ENCODE assay signal across 8 mouse cellular contexts in genomic region chr8:85555181-85556145, GRCm38 (mm10). TPM values are rescaled to one million over a fixed set of nuclear protein-coding genes. Genes with fewer than 3 reads are reported as not detected.
A peak's percentile ranks its signal among the peaks of the same experiment; 100 is the strongest.
DNase-seq lines count a peak whose midpoint lies in the region; ATAC-seq and TF ChIP-seq lines count a peak whose summit lies in the region.

TSS of gene Dnaja2 (minus strand) at chr8:85555344.

- DNase-seq in 3T3-L1 (ENCODE audit: low read depth, low spot score): peak; percentile 76
- peak; percentile 93 for DNase-seq in adrenal gland, postnatal 36 days
- peak; percentile 94 to 98 for DNase-seq in heart, adult 2 months
- peak; percentile 82 to 85 for DNase-seq in kidney, adult 8-10 months
- DNase-seq in spleen, postnatal 36 days (ENCODE audit: low spot score in 2 of 2): peak; percentile 84 to 85

- H3K36me3 ChIP-seq in embryonic facial prominence, embryonic 13.5 days: peaks cover 20% of the 10 kb centered on the region
- H3K36me3 ChIP-seq in heart, adult 2 months (ENCODE audit: control insufficient read depth, insufficient read depth, low read length): peaks cover 43% of the 10 kb centered on the region
- peaks cover 26% of the 10 kb centered on the region for H3K36me3 ChIP-seq in limb, embryonic 13.5 days
- peaks cover 4% of the 10 kb centered on the region; the same call in 1 of the 2 replicates for H3K36me3 ChIP-seq in midbrain, embryonic 16.5 days (ENCODE audit: control insufficient read depth, insufficient read depth, low read length)

- peaks cover 7% of the 10 kb centered on the region for H3K4me1 ChIP-seq in embryonic facial prominence, embryonic 13.5 days
- peaks cover 6% of the 10 kb centered on the region for H3K4me1 ChIP-seq in heart, adult 2 months (ENCODE audit: control insufficient read depth, insufficient read depth, low read length)
- H3K4me1 ChIP-seq in limb, embryonic 13.5 days: peaks cover 5% of the 10 kb centered on the region; the same call in 1 of the 2 replicates
- peaks cover 22% of the 10 kb centered on the region for H3K4me1 ChIP-seq in midbrain, embryonic 16.5 days (ENCODE audit: control insufficient read depth, insufficient read depth, low read length)

- intact Hi-C loops in heart, adult 2 months (cut with DNase I): loop anchor here (5.0 to 10.0 kb wide), 2 partner anchors 37 to 481 kb away; partner anchors contain the start of gene Dhps

- peak within 1 kb of the TSS; percentile 93 for H3K4me3 ChIP-seq in embryonic facial prominence, embryonic 13.5 days
- peak within 1 kb of the TSS; percentile 77 for H3K4me3 ChIP-seq in heart, adult 2 months
- peak within 1 kb of the TSS; percentile 91 for H3K4me3 ChIP-seq in limb, embryonic 13.5 days
- peak within 1 kb of the TSS; percentile 96 for H3K4me3 ChIP-seq in midbrain, embryonic 16.5 days (ENCODE audit: low read depth, low read length)

- under 1% methylated on average over 74 of the region's 77 CpGs for WGBS in embryonic facial prominence, embryonic 13.5 days
- under 1% methylated on average over 72 of the region's 77 CpGs for WGBS in heart, adult 2 months
- under 1% methylated on average over 71 of the region's 77 CpGs for WGBS in limb, embryonic 13.5 days
- under 1% methylated on average over 55 of the region's 77 CpGs for WGBS in midbrain, embryonic 16.5 days

- peak within 1 kb of the TSS; percentile 96 for H3K9ac ChIP-seq in embryonic facial prominence, embryonic 13.5 days
- H3K9ac ChIP-seq in heart, adult 2 months (ENCODE audit: low read depth, low read length): peak within 1 kb of the TSS; percentile 100
- peak within 1 kb of the TSS; percentile 93 for H3K9ac ChIP-seq in limb, embryonic 13.5 days
- H3K9ac ChIP-seq in midbrain, embryonic 16.5 days (ENCODE audit: low read depth, low read length): peak within 1 kb of the TSS; percentile 85

- TF ChIP-seq CTCF in heart, adult 2 months (IDR thresholded peaks at IDR 0.05): no peak

- TF ChIP-seq POLR2A in heart, adult 2 months (IDR thresholded peaks at IDR 0.05; ENCODE audit: insufficient read depth, low read depth, low read length): peak; percentile 74

- 0 out of 2 replicates have a peak, but pooled peaks cover 2% of the 10 kb centered on the region for H3K79me2 ChIP-seq in heart, adult 2 months (replicated peaks; ENCODE audit: control insufficient read depth, insufficient read depth, low read length)

- peak within 1 kb of the TSS; percentile 85 for H3K4me2 ChIP-seq in embryonic facial prominence, embryonic 13.5 days
- H3K4me2 ChIP-seq in limb, embryonic 13.5 days (replicated peaks): peak within 1 kb of the TSS; percentile 89
- peak within 1 kb of the TSS; percentile 66 for H3K4me2 ChIP-seq in midbrain, embryonic 16.5 days (ENCODE audit: low read length)

- peak within 1 kb of the TSS; percentile 92 for H3K27ac ChIP-seq in embryonic facial prominence, embryonic 13.5 days
- H3K27ac ChIP-seq in heart, adult 2 months: peak within 1 kb of the TSS; percentile 96
- peak within 1 kb of the TSS; percentile 93 for H3K27ac ChIP-seq in limb, embryonic 13.5 days
- H3K27ac ChIP-seq in midbrain, embryonic 16.5 days (ENCODE audit: low read length): peak within 1 kb of the TSS; percentile 93

- peak; percentile 96 for ATAC-seq in embryonic facial prominence, embryonic 13.5 days (ENCODE audit: insufficient number of reproducible peaks, insufficient read depth, low FRiP score, low TSS enrichment, low read depth)
- ATAC-seq in limb, embryonic 13.5 days (ENCODE audit: low FRiP score, low read depth): peak; percentile 94
- ATAC-seq in midbrain, embryonic 16.5 days: peak; percentile 94

- H3K27me3 ChIP-seq in embryonic facial prominence, embryonic 13.5 days: no peaks in the 10 kb centered on the region
- H3K27me3 ChIP-seq in heart, adult 2 months (ENCODE audit: control insufficient read depth, insufficient read depth, low read length): no peaks in the 10 kb centered on the region
- no peaks in the 10 kb centered on the region for H3K27me3 ChIP-seq in limb, embryonic 13.5 days
- H3K27me3 ChIP-seq in midbrain, embryonic 16.5 days (ENCODE audit: control insufficient read depth, insufficient read depth, low read depth, low read length): no peaks in the 10 kb centered on the region

- peak; percentile 36; the same call in 1 of the 2 replicates for TF ChIP-seq EP300 in heart, adult 2 months (IDR thresholded peaks at IDR 0.05; ENCODE audit: insufficient read depth, low read depth, low read length)

- no peaks in the 10 kb centered on the region for H3K9me3 ChIP-seq in embryonic facial prominence, embryonic 13.5 days
- H3K9me3 ChIP-seq in limb, embryonic 13.5 days: no peaks in the 10 kb centered on the region
- no peaks in the 10 kb centered on the region for H3K9me3 ChIP-seq in midbrain, embryonic 16.5 days (replicated peaks; ENCODE audit: control insufficient read depth, low read length, poor library complexity, severe bottlenecking)

RNA-seq across cellular contexts. Expression of gene Dnaja2, which starts in this region (rescaled TPM):
- 100 to 1,000 TPM; 174 to 175 TPM for total RNA-seq in adrenal gland, postnatal 36 days (2021)
- 163 and 173 TPM in 2 replicates for polyA plus RNA-seq in embryonic facial prominence, embryonic 13.5 days (2015; fragmentation: Nextera tagmentation; extraction: Ambion mirVana)
- 100 to 1,000 TPM; 250 to 278 TPM for total RNA-seq in heart, adult 2 months (2021)
- polyA plus RNA-seq in heart, adult 2 months (2012; rRNA removed): 30.2 and 51.2 TPM in 2 replicates
- polyA plus RNA-seq in limb, embryonic 13.5 days (2015; fragmentation: Nextera tagmentation; extraction: Ambion mirVana): 159 and 167 TPM in 2 replicates
- polyA plus RNA-seq in midbrain, embryonic 16.5 days (2015; fragmentation: Nextera tagmentation; extraction: Ambion mirVana): 171 and 177 TPM in 2 replicates

Comparison
In these comparisons a context has a peak if more than half of its experiments do, and no peak if none do; other contexts are left out.
1. Peak in every context shown above with its lines: DNase-seq, ATAC-seq, H3K4me3 ChIP-seq and H3K27ac ChIP-seq.